Mouse (Mus musculus) erythroblast, adult 5-6 weeks (primary cell): ENCODE results near the gene Fam71e1. TPM values are rescaled to one million over a fixed set of nuclear protein-coding genes. Genes with fewer than 3 reads are reported as not detected.

ENCODE experiments used
- ATAC-seq: replicated peaks from 2 replicates; pipeline ENCODE4 v1.8.0; 2016; ENCODE audit warnings: moderate number of reproducible peaks, mild to moderate bottlenecking, moderate TSS enrichment, inconsistent platforms; ENCODE audit not compliant: poor library complexity, low FRiP score, severe bottlenecking
- total RNA-seq, 2 experiments: library from RNA; stranded (forward) in 1 of 2; stranded (reverse) in 1 of 2; fragments of 150-400 nt in 1 of 2; fragments of 200-764, 138-1000 nt in 1 of 2; gene quantifications; 2 replicates each; pipeline versions ENCODE4 v1.2.3 to v1.2.4; 2015 to 2017; ENCODE audit warnings: low replicate concordance in 2 of 2

Fam71e1 gene
- not detected in 2 replicates for total RNA-seq (2015; ENCODE audit: low replicate concordance)
- total RNA-seq (2017; ENCODE audit: low replicate concordance) = not detected in 2 replicates

- peak; percentile 89 for ATAC-seq
Observed at GRCm38 (mm10) chr7:44495992-44496770, at the start of gene Fam71e1, which contains the start of gene Emc10. Gene Fam71e1 (plus strand): TSS chr7:44496581. Gene Emc10 (minus strand): TSS chr7:44496529.

GRCm38 (mm10) chr7:44453256-44453655, 43.1 kb upstream of the Fam71e1 start:
- ATAC-seq = no peak

- peak; percentile 77 for ATAC-seq
Observed at GRCm38 (mm10) chr7:44456302-44456701, 40.1 kb upstream of the Fam71e1 start.

- ATAC-seq = no peak
Observed at GRCm38 (mm10) chr7:44460067-44460466, 36.3 kb upstream of the Fam71e1 start.

GRCm38 (mm10) chr7:44460767-44461502, 35.4 kb upstream of the Fam71e1 start:
- no peak for ATAC-seq

- ATAC-seq = no peak
Observed at GRCm38 (mm10) chr7:44461503-44462217, 34.7 kb upstream of the Fam71e1 start.

GRCm38 (mm10) chr7:44462218-44463055, 33.9 kb upstream of the Fam71e1 start:
- ATAC-seq = 0 out of 2 replicates have a peak, but pooled peaks have one; percentile 32

- no peak for ATAC-seq
Observed at GRCm38 (mm10) chr7:44463056-44463425, 33.3 kb upstream of the Fam71e1 start.

GRCm38 (mm10) chr7:44463556-44464225, 32.7 kb upstream of the Fam71e1 start:
- ATAC-seq = no peak

- no peak for ATAC-seq
Observed at GRCm38 (mm10) chr7:44464511-44464910, 31.9 kb upstream of the Fam71e1 start.

GRCm38 (mm10) chr7:44465111-44465510, 31.3 kb upstream of the Fam71e1 start, which contains the start of gene Aspdh:
Gene Aspdh (plus strand): TSS chr7:44465391.
- ATAC-seq = no peak

GRCm38 (mm10) chr7:44466006-44466887, 30.1 kb upstream of the Fam71e1 start:
- ATAC-seq = no peak

GRCm38 (mm10) chr7:44466888-44467311, 29.5 kb upstream of the Fam71e1 start:
- no peak for ATAC-seq

- ATAC-seq = peak; percentile 81
Observed at GRCm38 (mm10) chr7:44467811-44468411, 28.5 kb upstream of the Fam71e1 start, which contains the start of gene Josd2. Gene Josd2 (plus strand): TSS chr7:44467980.

GRCm38 (mm10) chr7:44468644-44469285, 27.6 kb upstream of the Fam71e1 start:
- 0 out of 2 replicates have a peak, but pooled peaks have one; percentile 18 for ATAC-seq
